Comparison of ENCODE assay signal across 11 mouse cellular contexts in the genomic region with DNA sequence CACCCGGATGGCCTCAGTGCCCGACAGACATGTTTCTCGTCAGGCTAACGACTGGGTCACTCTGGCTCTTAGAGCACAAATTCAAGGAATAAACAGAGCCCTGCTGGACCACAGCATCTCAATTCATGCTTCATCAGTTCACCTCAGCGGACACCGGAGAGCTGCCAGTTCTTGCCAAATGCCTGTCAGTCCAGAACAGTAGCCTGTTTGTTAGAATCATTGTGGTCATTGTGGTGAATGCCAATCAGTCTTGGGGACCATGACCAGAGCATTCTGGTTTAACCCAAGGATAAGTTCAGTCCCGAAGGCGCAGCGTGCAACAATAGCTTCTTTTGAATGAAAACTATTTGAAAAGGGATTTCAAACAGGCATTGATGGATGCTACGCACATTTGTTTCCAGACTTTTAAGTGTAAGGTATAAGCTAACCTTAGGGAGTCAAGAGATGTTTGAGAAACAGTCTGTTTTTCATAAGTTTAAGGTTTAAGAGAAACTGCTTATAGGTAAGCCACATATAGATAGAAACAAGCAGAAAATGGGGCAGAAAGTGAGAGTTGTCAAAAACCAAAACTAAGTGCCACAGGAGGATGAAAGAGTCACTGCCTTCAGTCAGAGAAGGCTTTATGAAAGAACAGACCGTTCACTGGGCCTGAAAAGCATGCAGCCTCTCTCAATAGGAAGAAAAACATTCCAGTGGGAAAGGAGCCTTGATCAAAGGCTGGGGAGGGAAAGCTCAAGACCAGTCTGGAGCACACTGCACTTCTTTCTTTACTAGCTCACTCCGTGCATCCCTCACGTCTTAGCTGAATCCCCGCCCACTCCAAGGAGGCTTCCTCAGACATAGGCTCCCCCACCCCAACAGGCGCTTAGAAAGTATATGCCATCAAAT. TPM values are rescaled to one million over a fixed set of nuclear protein-coding genes. Genes with fewer than 3 reads are reported as not detected.
DNase-seq lines count a peak whose midpoint lies in the region; ATAC-seq and TF ChIP-seq lines count a peak whose summit lies in the region.
"Had no signal": no experiment of that assay in that cellular context is flagged by ENCODE, and none has a peak within 500 bp of the region (broad histone marks: within the 10 kb centered on the region; RNA-seq: fewer than 3 reads in every experiment).

No protein-coding gene starts in this region.

- H3K4me1 ChIP-seq in cortical plate, adult 2 months (ENCODE audit: control insufficient read depth, insufficient read depth, low read length), result 0 out of 2 replicates have a peak, but pooled peaks cover 1% of the 10 kb centered on the region
- H3K4me1 ChIP-seq in hindbrain, embryonic 10.5 days (replicated peaks), result peaks cover 44% of the 10 kb centered on the region
- H3K4me1 ChIP-seq in midbrain, embryonic 12.5 days, result peaks cover 26% of the 10 kb centered on the region

- TF ChIP-seq POLR2A in cortical plate, adult 2 months (IDR thresholded peaks at IDR 0.05; ENCODE audit: extremely low read depth, insufficient read depth, low read length), result no peak

- peak; percentile 55 to 59 for DNase-seq in cerebellum, postnatal 14 days
- no peak for DNase-seq in cerebellum, adult 11 months
- DNase-seq in hindbrain, embryonic 10.5 days (ENCODE audit: low spot score), result peak; percentile 72
- DNase-seq in spleen, adult 18-20 months, result no peak
- no peak for DNase-seq in thymus, adult 18-20 months
- DNase-seq: liver, embryonic 13.5 days; right cerebral cortex, adult 18-20 months had no signal

- H3K9me3 ChIP-seq in hindbrain, embryonic 10.5 days, result no peaks in the 10 kb centered on the region
- no peaks in the 10 kb centered on the region for H3K9me3 ChIP-seq in midbrain, embryonic 12.5 days
- H3K9me3 ChIP-seq: liver, embryonic 13.5 days had no signal

- 20% methylated on average over 15 of the region's 15 CpGs for WGBS in hindbrain, embryonic 10.5 days
- WGBS in midbrain, embryonic 12.5 days, result 15% methylated on average over 15 of the region's 15 CpGs

- 0 out of 2 replicates have a peak overlapping the region, but pooled peaks have one; percentile 3 for H3K9ac ChIP-seq in midbrain, embryonic 12.5 days (replicated peaks)
- H3K9ac ChIP-seq: liver, embryonic 13.5 days had no signal

- no peaks in the 10 kb centered on the region for H3K36me3 ChIP-seq in hindbrain, embryonic 10.5 days
- H3K36me3 ChIP-seq in midbrain, embryonic 12.5 days, result no peaks in the 10 kb centered on the region
- H3K36me3 ChIP-seq: liver, embryonic 13.5 days had no signal

- H3K4me3 ChIP-seq in cortical plate, adult 2 months (ENCODE audit: insufficient read depth, low read length), result no peak overlapping the region
- H3K4me3 ChIP-seq in hindbrain, embryonic 10.5 days, result peak overlapping the region; percentile 18
- H3K4me3 ChIP-seq in midbrain, embryonic 12.5 days, result no peak overlapping the region
- H3K4me3 ChIP-seq: erythroblast, embryonic 14.5 days; liver, embryonic 13.5 days had no signal

- peak overlapping the region; percentile 12; the same call in 1 of the 2 replicates for H3K4me2 ChIP-seq in midbrain, embryonic 12.5 days (replicated peaks)
- H3K4me2 ChIP-seq: liver, embryonic 13.5 days had no signal

- peak overlapping the region; percentile 48 for H3K27ac ChIP-seq in cortical plate, adult 2 months (ENCODE audit: insufficient read depth, low read length)
- peak overlapping the region; percentile 85 for H3K27ac ChIP-seq in hindbrain, embryonic 10.5 days
- peak overlapping the region; percentile 81 for H3K27ac ChIP-seq in midbrain, embryonic 12.5 days (replicated peaks)
- H3K27ac ChIP-seq: liver, embryonic 13.5 days had no signal

- H3K27me3 ChIP-seq in hindbrain, embryonic 10.5 days (ENCODE audit: insufficient read depth, poor library complexity, severe bottlenecking), result no peaks in the 10 kb centered on the region
- no peaks in the 10 kb centered on the region for H3K27me3 ChIP-seq in midbrain, embryonic 12.5 days

- peak; percentile 76 for ATAC-seq in midbrain, embryonic 12.5 days (ENCODE audit: low FRiP score, low read depth)
- no peak for ATAC-seq in activated CD4-positive, CD25-positive, alpha-beta regulatory T cell, adult 4 months

- TF ChIP-seq CTCF in cortical plate, adult 2 months (IDR thresholded peaks at IDR 0.05; ENCODE audit: extremely low read depth, insufficient read depth, low read length), result no peak

RNA-seq across cellular contexts. Expression of a gene that starts 3.3 kb away (rescaled TPM):
- polyA plus RNA-seq in cortical plate, adult 2 months (2012; rRNA removed), result 36.6 and 42.1 TPM in 2 replicates
- 64.2 and 67.8 TPM in 2 replicates for polyA plus RNA-seq in hindbrain, embryonic 10.5 days (2016; fragmentation: Nextera tagmentation; extraction: Ambion mirVana)
- polyA plus RNA-seq in midbrain, embryonic 12.5 days (2016; fragmentation: Nextera tagmentation; extraction: Ambion mirVana), result 71.7 and 96.7 TPM in 2 replicates
- 10 to 100 TPM; 18.3 to 24.5 TPM for polyA plus RNA-seq in activated CD4-positive, CD25-positive, alpha-beta regulatory T cell, adult 4 months (2017; shearing (Covaris generic))
- polyA plus RNA-seq: erythroblast, embryonic 14.5 days had no signal

RNA-seq across cellular contexts. Expression of a gene that starts 6.0 kb away (rescaled TPM):
- 13.9 and 14.3 TPM in 2 replicates for polyA plus RNA-seq in cortical plate, adult 2 months (2012; rRNA removed)
- 37.7 and 42.4 TPM in 2 replicates for polyA plus RNA-seq in hindbrain, embryonic 10.5 days (2016; fragmentation: Nextera tagmentation; extraction: Ambion mirVana)
- polyA plus RNA-seq in midbrain, embryonic 12.5 days (2016; fragmentation: Nextera tagmentation; extraction: Ambion mirVana), result 59.6 and 66.4 TPM in 2 replicates
- 10 to 100 TPM; 26.1 to 27.0 TPM for polyA plus RNA-seq in activated CD4-positive, CD25-positive, alpha-beta regulatory T cell, adult 4 months (2017; shearing (Covaris generic))

RNA-seq across cellular contexts. Expression of a gene that starts 22.8 kb away (rescaled TPM):
- 75.7 and 79.9 TPM in 2 replicates for polyA plus RNA-seq in cortical plate, adult 2 months (2012; rRNA removed)
- polyA plus RNA-seq in hindbrain, embryonic 10.5 days (2016; fragmentation: Nextera tagmentation; extraction: Ambion mirVana), result 22.6 and 35.1 TPM in 2 replicates
- polyA plus RNA-seq in midbrain, embryonic 12.5 days (2016; fragmentation: Nextera tagmentation; extraction: Ambion mirVana), result 67.8 and 70.0 TPM in 2 replicates
- 1 to 10 TPM; 6.1 to 9.1 TPM for polyA plus RNA-seq in activated CD4-positive, CD25-positive, alpha-beta regulatory T cell, adult 4 months (2017; shearing (Covaris generic))

RNA-seq across cellular contexts. Expression of a gene that starts 31.9 kb away (rescaled TPM):
- polyA plus RNA-seq in cortical plate, adult 2 months (2012; rRNA removed), result 27.0 and 28.0 TPM in 2 replicates
- 1.4 and 2.3 TPM in 2 replicates for polyA plus RNA-seq in hindbrain, embryonic 10.5 days (2016; fragmentation: Nextera tagmentation; extraction: Ambion mirVana)
- polyA plus RNA-seq in midbrain, embryonic 12.5 days (2016; fragmentation: Nextera tagmentation; extraction: Ambion mirVana), result 4.2 and 4.9 TPM in 2 replicates
- polyA plus RNA-seq in activated CD4-positive, CD25-positive, alpha-beta regulatory T cell, adult 4 months (2017; shearing (Covaris generic)), result 1 to 10 TPM; 1.2 to 1.4 TPM

RNA-seq across cellular contexts. Expression of a gene that starts 34.3 kb away (rescaled TPM):
- 2.5 and 3.4 TPM in 2 replicates for polyA plus RNA-seq in cortical plate, adult 2 months (2012; rRNA removed)
- 0.50 and 2.6 TPM in 2 replicates for polyA plus RNA-seq in hindbrain, embryonic 10.5 days (2016; fragmentation: Nextera tagmentation; extraction: Ambion mirVana)
- polyA plus RNA-seq in midbrain, embryonic 12.5 days (2016; fragmentation: Nextera tagmentation; extraction: Ambion mirVana), result 0.45 and 0.56 TPM in 2 replicates
- not detected for polyA plus RNA-seq in activated CD4-positive, CD25-positive, alpha-beta regulatory T cell, adult 4 months (2017; shearing (Covaris generic))
- polyA plus RNA-seq: erythroblast, embryonic 14.5 days; liver, embryonic 13.5 days had no signal

Comparison
In these comparisons a context has a peak if more than half of its experiments do, and no peak if none do; other contexts are left out.
1. DNase-seq: peak in cerebellum, postnatal 14 days (2 of 2) and hindbrain, embryonic 10.5 days (single experiment); none in cerebellum, adult 11 months (single experiment), spleen, adult 18-20 months (0 of 2) and thymus, adult 18-20 months (0 of 2).
2. Peak in every context shown above with its lines, with median percentiles within 50 percentile points of each other: H3K27ac ChIP-seq.